Mouse (Mus musculus): Measurements from ENCODE around the gene Akr1b3. TPM values are rescaled to one million over a fixed set of nuclear protein-coding genes. Genes with fewer than 3 reads are reported as not detected.
A peak's percentile ranks its signal among the peaks of the same experiment; 100 is the strongest.

Gene Akr1b3
- polyA plus RNA-seq, 1 experiment, result 281 TPM

- TF ChIP-seq POLR2A (IDR thresholded peaks at IDR 0.05; ENCODE audit: control insufficient read depth, extremely low read depth, insufficient read depth, low read length, poor library complexity), result no peak
- Histone ChIP-seq H3K4me3 (ENCODE audit: control insufficient read depth, insufficient read depth, low read length) (no peak overlapping the region), H3K27ac (ENCODE audit: control insufficient read depth, insufficient read depth, low read length) (no peak overlapping the region), H3K27me3 (ENCODE audit: control insufficient read depth, insufficient read depth, low read length) (no peaks in the 10 kb centered on the region), H3K4me1 (replicated peaks; ENCODE audit: control insufficient read depth, insufficient read depth, low read length) (peaks cover 2% of the 10 kb centered on the region; the same call in 1 of the 2 replicates), H3K36me3 (ENCODE audit: control insufficient read depth, insufficient read depth, low read length) (no peaks in the 10 kb centered on the region)
- DNase-seq, result no peak
- WGBS, result 29% methylated on average over 11 of the region's 11 CpGs
Measured at GRCm38 (mm10) chr6:34292196-34292881, 24.9 kb downstream of the Akr1b3 start.

GRCm38 (mm10) chr6:34290681-34291080 lies 26.6 kb downstream of the Akr1b3 start:
- H3K4me3 ChIP-seq (ENCODE audit: control insufficient read depth, insufficient read depth, low read length), result no peak overlapping the region
- H3K27me3 ChIP-seq (ENCODE audit: control insufficient read depth, insufficient read depth, low read length), result no peaks in the 10 kb centered on the region
- no peak for TF ChIP-seq CTCF (IDR thresholded peaks at IDR 0.05; ENCODE audit: borderline replicate concordance, control insufficient read depth, extremely low read depth, insufficient read depth, low read length, poor library complexity)
- TF ChIP-seq POLR2A (IDR thresholded peaks at IDR 0.05; ENCODE audit: control insufficient read depth, extremely low read depth, insufficient read depth, low read length, poor library complexity), result no peak
- no peaks in the 10 kb centered on the region for H3K36me3 ChIP-seq (ENCODE audit: control insufficient read depth, insufficient read depth, low read length)
- peaks cover 2% of the 10 kb centered on the region; the same call in 1 of the 2 replicates for H3K4me1 ChIP-seq (replicated peaks; ENCODE audit: control insufficient read depth, insufficient read depth, low read length)
- no peak overlapping the region for H3K27ac ChIP-seq (ENCODE audit: control insufficient read depth, insufficient read depth, low read length)
- DNase-seq, result no peak
- 90% methylated on average over 8 of the region's 8 CpGs for WGBS

- DNase-seq, result no peak
- peaks cover 2% of the 10 kb centered on the region; the same call in 1 of the 2 replicates for H3K4me1 ChIP-seq (replicated peaks; ENCODE audit: control insufficient read depth, insufficient read depth, low read length)
- no peaks in the 10 kb centered on the region for H3K36me3 ChIP-seq (ENCODE audit: control insufficient read depth, insufficient read depth, low read length)
- H3K27me3 ChIP-seq (ENCODE audit: control insufficient read depth, insufficient read depth, low read length), result no peaks in the 10 kb centered on the region
- H3K4me3 ChIP-seq (ENCODE audit: control insufficient read depth, insufficient read depth, low read length), result no peak overlapping the region
- TF ChIP-seq POLR2A (IDR thresholded peaks at IDR 0.05; ENCODE audit: control insufficient read depth, extremely low read depth, insufficient read depth, low read length, poor library complexity) (no peak), CTCF (IDR thresholded peaks at IDR 0.05; ENCODE audit: borderline replicate concordance, control insufficient read depth, extremely low read depth, insufficient read depth, low read length, poor library complexity) (no peak)
- WGBS, result 95% methylated on average over 17 of the region's 17 CpGs
- no peak overlapping the region for H3K27ac ChIP-seq (ENCODE audit: control insufficient read depth, insufficient read depth, low read length)
Measured at GRCm38 (mm10) chr6:34290091-34290490, 27.2 kb downstream of the Akr1b3 start.

- no peak for DNase-seq
- Histone ChIP-seq H3K4me1 (replicated peaks; ENCODE audit: control insufficient read depth, insufficient read depth, low read length) (peaks cover 14% of the 10 kb centered on the region), H3K27me3 (ENCODE audit: control insufficient read depth, insufficient read depth, low read length) (no peaks in the 10 kb centered on the region), H3K4me3 (ENCODE audit: control insufficient read depth, insufficient read depth, low read length) (no peak overlapping the region), H3K27ac (ENCODE audit: control insufficient read depth, insufficient read depth, low read length) (no peak overlapping the region), H3K36me3 (ENCODE audit: control insufficient read depth, insufficient read depth, low read length) (no peaks in the 10 kb centered on the region)
- TF ChIP-seq POLR2A (IDR thresholded peaks at IDR 0.05; ENCODE audit: control insufficient read depth, extremely low read depth, insufficient read depth, low read length, poor library complexity) (no peak), CTCF (IDR thresholded peaks at IDR 0.05; ENCODE audit: borderline replicate concordance, control insufficient read depth, extremely low read depth, insufficient read depth, low read length, poor library complexity) (no peak)
- WGBS, result 97% methylated on average over 10 of the region's 10 CpGs
Measured at GRCm38 (mm10) chr6:34288098-34288497, 29.2 kb downstream of the Akr1b3 start.

- TF ChIP-seq CTCF (IDR thresholded peaks at IDR 0.05; ENCODE audit: borderline replicate concordance, control insufficient read depth, extremely low read depth, insufficient read depth, low read length, poor library complexity) (no peak), POLR2A (IDR thresholded peaks at IDR 0.05; ENCODE audit: control insufficient read depth, extremely low read depth, insufficient read depth, low read length, poor library complexity) (no peak)
- Histone ChIP-seq H3K4me3 (ENCODE audit: control insufficient read depth, insufficient read depth, low read length) (no peak overlapping the region), H3K27ac (ENCODE audit: control insufficient read depth, insufficient read depth, low read length) (no peak overlapping the region), H3K27me3 (ENCODE audit: control insufficient read depth, insufficient read depth, low read length) (no peaks in the 10 kb centered on the region), H3K36me3 (ENCODE audit: control insufficient read depth, insufficient read depth, low read length) (no peaks in the 10 kb centered on the region), H3K4me1 (replicated peaks; ENCODE audit: control insufficient read depth, insufficient read depth, low read length) (peaks cover 12% of the 10 kb centered on the region)
- WGBS, result 76% methylated on average over 3 of the region's 3 CpGs
- DNase-seq, result no peak
Measured at GRCm38 (mm10) chr6:34286841-34287240, 30.4 kb downstream of the Akr1b3 start.

- Histone ChIP-seq H3K36me3 (ENCODE audit: control insufficient read depth, insufficient read depth, low read length) (no peaks in the 10 kb centered on the region), H3K4me3 (ENCODE audit: control insufficient read depth, insufficient read depth, low read length) (no peak overlapping the region), H3K27me3 (ENCODE audit: control insufficient read depth, insufficient read depth, low read length) (no peaks in the 10 kb centered on the region), H3K27ac (ENCODE audit: control insufficient read depth, insufficient read depth, low read length) (no peak overlapping the region), H3K4me1 (replicated peaks; ENCODE audit: control insufficient read depth, insufficient read depth, low read length) (peaks cover 3% of the 10 kb centered on the region; the same call in 1 of the 2 replicates)
- no peak for TF ChIP-seq CTCF (IDR thresholded peaks at IDR 0.05; ENCODE audit: borderline replicate concordance, control insufficient read depth, extremely low read depth, insufficient read depth, low read length, poor library complexity)
- TF ChIP-seq POLR2A (IDR thresholded peaks at IDR 0.05; ENCODE audit: control insufficient read depth, extremely low read depth, insufficient read depth, low read length, poor library complexity), result no peak
- DNase-seq, result no peak
- 93% methylated on average over 5 of the region's 5 CpGs for WGBS
Measured at GRCm38 (mm10) chr6:34278385-34278784, 38.9 kb downstream of the Akr1b3 start.

- Histone ChIP-seq H3K4me3 (ENCODE audit: control insufficient read depth, insufficient read depth, low read length) (no peak overlapping the region), H3K36me3 (ENCODE audit: control insufficient read depth, insufficient read depth, low read length) (no peaks in the 10 kb centered on the region), H3K4me1 (replicated peaks; ENCODE audit: control insufficient read depth, insufficient read depth, low read length) (peaks cover 3% of the 10 kb centered on the region), H3K27ac (ENCODE audit: control insufficient read depth, insufficient read depth, low read length) (no peak overlapping the region), H3K27me3 (ENCODE audit: control insufficient read depth, insufficient read depth, low read length) (no peaks in the 10 kb centered on the region)
- 15% methylated on average over 9 of the region's 9 CpGs for WGBS
- peak; percentile 63 for DNase-seq
- TF ChIP-seq POLR2A (IDR thresholded peaks at IDR 0.05; ENCODE audit: control insufficient read depth, extremely low read depth, insufficient read depth, low read length, poor library complexity) (no peak), CTCF (IDR thresholded peaks at IDR 0.05; ENCODE audit: borderline replicate concordance, control insufficient read depth, extremely low read depth, insufficient read depth, low read length, poor library complexity) (no peak)
Measured at GRCm38 (mm10) chr6:34277665-34278064, 39.6 kb downstream of the Akr1b3 start.

Data from thymus, adult 2 months (tissue).